Comparison of ENCODE assay signal across 12 mouse cellular contexts in genomic region chr3:146423710-146424109, GRCm38 (mm10). TPM values are rescaled to one million over a fixed set of nuclear protein-coding genes. Genes with fewer than 3 reads are reported as not detected.
DNase-seq lines count a peak whose midpoint lies in the region; ATAC-seq and TF ChIP-seq lines count a peak whose summit lies in the region.
"Had no signal": no experiment of that assay in that cellular context is flagged by ENCODE, and none has a peak within 500 bp of the region (broad histone marks: within the 10 kb centered on the region; RNA-seq: fewer than 3 reads in every experiment).

No protein-coding gene starts in this region.

- H3K36me3 ChIP-seq in hindbrain, postnatal 0 days (ENCODE audit: insufficient read depth, low read length) = peaks cover 38% of the 10 kb centered on the region
- H3K36me3 ChIP-seq in hindbrain, embryonic 12.5 days = peaks cover 60% of the 10 kb centered on the region
- H3K36me3 ChIP-seq in midbrain, postnatal 0 days (ENCODE audit: insufficient read depth, low read length) = peaks cover 42% of the 10 kb centered on the region
- peaks cover 20% of the 10 kb centered on the region for H3K36me3 ChIP-seq in midbrain, embryonic 15.5 days (replicated peaks)

- DNase-seq in hindbrain, postnatal 0 days (ENCODE audit: low spot score) = no peak
- DNase-seq in midbrain, postnatal 0 days (ENCODE audit: low spot score) = no peak
- DNase-seq in NIH3T3 (ENCODE audit: low read depth) = peak; percentile 14
- DNase-seq in naive thymus-derived CD4-positive, alpha-beta T cell, adult 2 months (ENCODE audit: low read depth) = peak; percentile 20
- no peak for DNase-seq in spleen, postnatal 14 days (ENCODE audit: low spot score in 2 of 2)
- no peak for DNase-seq in heart, adult 18-20 months
- DNase-seq: gastrocnemius, postnatal 10 days; lung, postnatal 4 days had no signal

- H3K27ac ChIP-seq in hindbrain, postnatal 0 days = no peak overlapping the region
- H3K27ac ChIP-seq in hindbrain, embryonic 12.5 days = no peak overlapping the region
- H3K27ac ChIP-seq in midbrain, postnatal 0 days (ENCODE audit: low read depth, low read length) = no peak overlapping the region
- no peak overlapping the region for H3K27ac ChIP-seq in midbrain, embryonic 15.5 days
- H3K27ac ChIP-seq: forebrain, embryonic 10.5 days; limb, embryonic 10.5 days had no signal

- H3K9ac ChIP-seq in hindbrain, postnatal 0 days (replicated peaks; ENCODE audit: low read length) = no peak overlapping the region
- H3K9ac ChIP-seq in hindbrain, embryonic 12.5 days = no peak overlapping the region
- H3K9ac ChIP-seq in midbrain, postnatal 0 days (replicated peaks; ENCODE audit: low read length, poor library complexity, severe bottlenecking) = no peak overlapping the region
- H3K9ac ChIP-seq in midbrain, embryonic 15.5 days = no peak overlapping the region

- H3K27me3 ChIP-seq in hindbrain, postnatal 0 days (ENCODE audit: insufficient read depth, low read length) = no peaks in the 10 kb centered on the region
- H3K27me3 ChIP-seq in hindbrain, embryonic 12.5 days = no peaks in the 10 kb centered on the region
- no peaks in the 10 kb centered on the region for H3K27me3 ChIP-seq in midbrain, postnatal 0 days (ENCODE audit: insufficient read depth, low read length)
- no peaks in the 10 kb centered on the region for H3K27me3 ChIP-seq in midbrain, embryonic 15.5 days (replicated peaks)

- ATAC-seq in hindbrain, postnatal 0 days = no peak
- ATAC-seq in hindbrain, embryonic 12.5 days (ENCODE audit: low FRiP score) = no peak
- ATAC-seq in midbrain, postnatal 0 days (ENCODE audit: low FRiP score) = no peak
- ATAC-seq in midbrain, embryonic 15.5 days (replicated peaks) = no peak

- H3K4me1 ChIP-seq in hindbrain, postnatal 0 days (ENCODE audit: insufficient read depth, low read length) = no peaks in the 10 kb centered on the region
- H3K4me1 ChIP-seq in hindbrain, embryonic 12.5 days = 0 out of 2 replicates have a peak, but pooled peaks cover 5% of the 10 kb centered on the region
- H3K4me1 ChIP-seq in midbrain, postnatal 0 days (ENCODE audit: insufficient read depth, low read length) = no peaks in the 10 kb centered on the region
- no peaks in the 10 kb centered on the region for H3K4me1 ChIP-seq in midbrain, embryonic 15.5 days

- no peak overlapping the region for H3K4me3 ChIP-seq in hindbrain, postnatal 0 days (ENCODE audit: low read length)
- H3K4me3 ChIP-seq in hindbrain, embryonic 12.5 days = no peak overlapping the region
- H3K4me3 ChIP-seq in midbrain, postnatal 0 days (ENCODE audit: low read depth, low read length) = no peak overlapping the region
- H3K4me3 ChIP-seq in midbrain, embryonic 15.5 days = no peak overlapping the region
- H3K4me3 ChIP-seq: forebrain, embryonic 10.5 days; limb, embryonic 10.5 days had no signal

- 79% methylated on average over 7 of the region's 7 CpGs for WGBS in hindbrain, postnatal 0 days
- 83% methylated on average over 7 of the region's 7 CpGs for WGBS in hindbrain, embryonic 12.5 days
- 83% methylated on average over 7 of the region's 7 CpGs for WGBS in midbrain, postnatal 0 days
- 85% methylated on average over 7 of the region's 7 CpGs for WGBS in midbrain, embryonic 15.5 days

- TF ChIP-seq CTCF in hindbrain, postnatal 0 days (IDR thresholded peaks at IDR 0.05; ENCODE audit: low read depth) = peak; percentile 44
- peak; percentile 50 for TF ChIP-seq CTCF in midbrain, postnatal 0 days (IDR thresholded peaks at IDR 0.05)

- no peaks in the 10 kb centered on the region for H3K9me3 ChIP-seq in hindbrain, postnatal 0 days (ENCODE audit: low read length)
- no peaks in the 10 kb centered on the region for H3K9me3 ChIP-seq in hindbrain, embryonic 12.5 days (replicated peaks)
- no peaks in the 10 kb centered on the region for H3K9me3 ChIP-seq in midbrain, postnatal 0 days (ENCODE audit: low read length)
- no peaks in the 10 kb centered on the region for H3K9me3 ChIP-seq in midbrain, embryonic 15.5 days
- H3K9me3 ChIP-seq: forebrain, embryonic 10.5 days; limb, embryonic 10.5 days had no signal

- H3K4me2 ChIP-seq in hindbrain, postnatal 0 days (ENCODE audit: low read depth, low read length) = no peak overlapping the region
- H3K4me2 ChIP-seq in hindbrain, embryonic 12.5 days (replicated peaks) = no peak overlapping the region
- no peak overlapping the region for H3K4me2 ChIP-seq in midbrain, postnatal 0 days (ENCODE audit: low read depth, low read length, poor library complexity, severe bottlenecking)
- no peak overlapping the region for H3K4me2 ChIP-seq in midbrain, embryonic 15.5 days

RNA-seq across cellular contexts. Expression of gene Ssx2ip, which starts 19.3 kb away (rescaled TPM):
- 21.7 and 23.6 TPM in 2 replicates for total RNA-seq in hindbrain, postnatal 0 days (2014; rRNA removed)
- polyA plus RNA-seq in hindbrain, postnatal 0 days (2015; fragmentation: Nextera tagmentation; extraction: Ambion mirVana) = 21.7 and 23.5 TPM in 2 replicates
- polyA plus RNA-seq in hindbrain, embryonic 12.5 days (2016; fragmentation: Nextera tagmentation; extraction: Ambion mirVana) = 20.9 and 25.5 TPM in 2 replicates
- 26.3 and 32.7 TPM in 2 replicates for total RNA-seq in midbrain, postnatal 0 days (2014; rRNA removed)
- 19.4 and 19.8 TPM in 2 replicates for polyA plus RNA-seq in midbrain, postnatal 0 days (2015; fragmentation: Nextera tagmentation; extraction: Ambion mirVana)
- 15.3 and 16.6 TPM in 2 replicates for polyA plus RNA-seq in midbrain, embryonic 15.5 days (2015; fragmentation: Nextera tagmentation; extraction: Ambion mirVana)
- 10 to 100 TPM; 13.0 to 15.1 TPM for total RNA-seq in heart, adult 18-20 months (2021)

RNA-seq across cellular contexts. Expression of gene Ctbs, which starts 25.9 kb away (rescaled TPM):
- 6.6 and 11.4 TPM in 2 replicates for total RNA-seq in hindbrain, postnatal 0 days (2014; rRNA removed)
- 5.7 and 6.2 TPM in 2 replicates for polyA plus RNA-seq in hindbrain, postnatal 0 days (2015; fragmentation: Nextera tagmentation; extraction: Ambion mirVana)
- 6.9 and 7.5 TPM in 2 replicates for polyA plus RNA-seq in hindbrain, embryonic 12.5 days (2016; fragmentation: Nextera tagmentation; extraction: Ambion mirVana)
- 6.3 and 6.7 TPM in 2 replicates for total RNA-seq in midbrain, postnatal 0 days (2014; rRNA removed)
- 4.3 and 4.7 TPM in 2 replicates for polyA plus RNA-seq in midbrain, postnatal 0 days (2015; fragmentation: Nextera tagmentation; extraction: Ambion mirVana)
- polyA plus RNA-seq in midbrain, embryonic 15.5 days (2015; fragmentation: Nextera tagmentation; extraction: Ambion mirVana) = 3.9 TPM in 2 replicates
- total RNA-seq in heart, adult 18-20 months (2021) = 1 to 10 TPM; 2.6 to 3.4 TPM

Comparison
In these comparisons a context has a peak if more than half of its experiments do, and no peak if none do; other contexts are left out.
1. DNase-seq: peak in NIH3T3 (single experiment) and naive thymus-derived CD4-positive, alpha-beta T cell, adult 2 months (single experiment); none in hindbrain, postnatal 0 days (single experiment), midbrain, postnatal 0 days (single experiment), spleen, postnatal 14 days (0 of 2) and heart, adult 18-20 months (0 of 2).